Mouse (Mus musculus) olfactory bulb, adult 2 months (tissue): ENCODE data around the gene Clps.

Experiments
- CTCF ChIP-seq: fragments of 200-500 bp; IDR thresholded peaks from 2 replicates; pipeline ENCODE4 v1.5.1; 2012; ENCODE audit warnings: low read depth, mild to moderate bottlenecking, low read length, moderate library complexity; ENCODE audit not compliant: insufficient read depth
- POLR2A ChIP-seq: fragments of 200-500 bp; IDR thresholded peaks from 2 replicates; pipeline ENCODE4 v1.6.1; 2012; ENCODE audit warnings: mild to moderate bottlenecking, low read depth, low read length, moderate library complexity; ENCODE audit not compliant: insufficient read depth

GRCm38 (mm10) chr17:28557772-28558171 lies 2.8 kb downstream of the Clps start:
- no peak for TF ChIP-seq POLR2A
- TF ChIP-seq CTCF, result no peak
